Mouse (Mus musculus): ENCODE data around the gene Dbp. TPM values are rescaled to one million over a fixed set of nuclear protein-coding genes. Genes with fewer than 3 reads are reported as not detected.

Dbp gene
- total RNA-seq, 2 experiments from 2014 or later: 22.7 to 29.8 TPM

DNA sequence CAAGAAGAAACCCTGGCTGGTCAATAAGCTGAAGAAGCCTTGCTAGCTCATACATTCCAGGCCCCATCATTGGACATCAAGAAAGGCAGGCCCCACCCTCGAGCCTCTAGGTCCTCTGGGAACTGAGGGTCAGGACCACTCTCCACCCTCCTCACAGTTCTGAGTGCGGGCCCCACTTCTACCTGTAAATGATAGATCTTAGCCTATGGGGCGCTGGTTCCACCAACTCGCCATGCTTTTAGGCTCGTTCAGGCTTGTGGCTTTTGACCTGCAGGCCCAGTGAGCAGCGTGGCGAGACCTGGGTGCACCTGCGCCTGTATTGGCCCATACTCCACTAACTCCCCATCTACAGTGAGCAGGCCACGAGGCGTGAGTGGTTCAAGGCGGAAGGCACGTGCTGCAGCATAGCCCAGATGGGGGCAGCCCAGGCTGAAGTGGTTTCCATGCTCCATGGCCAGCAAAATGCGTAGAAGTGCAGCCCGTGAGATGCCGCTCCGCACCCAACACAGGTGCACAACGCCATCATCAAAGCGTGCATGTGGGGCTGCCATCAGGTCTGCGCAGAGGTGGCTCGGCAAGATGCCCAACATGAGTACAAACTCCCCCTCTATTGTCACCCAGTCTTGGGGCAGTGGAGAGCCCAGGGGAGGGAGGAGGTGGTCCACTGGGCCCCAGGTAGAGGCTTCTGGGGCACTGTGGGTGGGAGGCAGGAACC lies 5.7 kb downstream of the Dbp start:
- DNase-seq: no peak
- intact Hi-C loops (cut with DNase I): no loop called here

DNA sequence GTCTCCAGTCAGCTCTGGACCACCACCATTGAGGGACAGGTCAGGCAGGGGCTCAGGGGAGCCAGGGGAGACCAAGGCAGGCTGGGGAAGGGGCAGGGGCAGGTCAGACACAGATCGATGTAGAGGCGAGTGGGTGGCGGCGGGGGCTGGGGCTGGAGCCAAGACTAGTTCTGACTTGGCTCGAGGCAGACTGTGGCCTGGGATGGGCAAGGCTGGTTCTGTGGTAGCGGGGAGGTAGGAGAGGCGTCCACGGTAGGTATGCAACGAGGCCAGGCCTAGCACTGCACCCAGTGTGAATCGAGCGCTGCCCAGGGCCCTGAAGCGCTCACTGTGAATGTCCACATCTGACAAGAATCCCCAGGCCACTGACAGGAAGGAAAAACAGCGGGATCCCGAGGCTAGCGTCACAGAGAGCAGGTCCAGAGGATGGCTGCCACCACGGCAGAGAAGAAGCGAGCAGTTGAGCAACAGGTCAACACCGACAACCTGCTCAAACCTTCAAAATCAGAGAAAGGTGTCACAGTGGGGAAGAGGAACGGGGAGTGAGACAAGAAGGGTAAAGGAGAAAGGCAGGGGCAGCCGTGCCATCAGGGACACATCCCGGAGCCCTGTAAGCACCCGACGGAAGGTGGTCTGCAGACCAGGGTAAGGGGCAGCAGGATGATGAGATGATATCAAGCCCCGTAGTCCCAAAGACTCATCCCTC lies 6.6 kb downstream of the Dbp start:
- intact Hi-C loops (cut with DNase I): no loop called here
- no peak for DNase-seq

DNA sequence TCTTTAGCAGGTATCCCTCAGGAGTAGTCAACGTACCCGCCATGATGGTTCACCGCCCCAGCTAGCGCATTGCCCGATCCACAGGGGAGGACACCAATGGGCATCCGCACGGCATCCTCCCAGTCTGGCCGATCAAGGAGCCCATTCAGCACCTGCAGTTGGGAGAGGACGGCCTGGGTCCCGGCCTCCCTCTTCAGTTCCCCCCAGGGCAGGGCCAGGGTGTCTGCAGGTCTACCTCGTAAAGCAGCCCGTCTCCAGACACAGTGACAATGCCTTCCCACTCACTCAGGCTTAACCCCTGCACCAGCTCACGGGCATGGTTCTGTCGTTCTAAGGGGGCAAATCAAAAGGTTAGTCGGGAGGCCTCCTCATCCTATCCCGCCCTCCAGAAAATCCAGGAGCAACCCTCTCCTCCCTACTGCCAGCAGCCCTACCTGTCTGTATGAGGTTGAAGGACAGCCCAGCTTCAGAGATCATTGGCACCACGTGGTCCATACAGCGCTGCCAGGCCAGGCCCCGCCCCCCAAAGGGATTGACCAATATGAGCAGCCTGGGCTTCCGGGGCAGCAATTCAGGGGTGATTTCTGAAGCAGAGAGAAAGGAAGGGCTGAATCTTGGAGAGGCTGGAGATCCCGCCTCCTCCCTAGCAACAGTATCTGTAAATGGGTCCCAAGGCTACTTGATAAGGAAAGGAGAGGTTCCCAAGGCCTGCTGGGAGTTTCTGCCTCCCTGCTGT lies 7.3 kb downstream of the Dbp start:
- peak; percentile 49 to 50 for DNase-seq
- intact Hi-C loops (cut with DNase I): no loop called here

GRCm38 (mm10) chr7:45713396-45713795 lies 8.5 kb downstream of the Dbp start:
- no peak for DNase-seq
- intact Hi-C loops (cut with DNase I): no loop called here

DNA sequence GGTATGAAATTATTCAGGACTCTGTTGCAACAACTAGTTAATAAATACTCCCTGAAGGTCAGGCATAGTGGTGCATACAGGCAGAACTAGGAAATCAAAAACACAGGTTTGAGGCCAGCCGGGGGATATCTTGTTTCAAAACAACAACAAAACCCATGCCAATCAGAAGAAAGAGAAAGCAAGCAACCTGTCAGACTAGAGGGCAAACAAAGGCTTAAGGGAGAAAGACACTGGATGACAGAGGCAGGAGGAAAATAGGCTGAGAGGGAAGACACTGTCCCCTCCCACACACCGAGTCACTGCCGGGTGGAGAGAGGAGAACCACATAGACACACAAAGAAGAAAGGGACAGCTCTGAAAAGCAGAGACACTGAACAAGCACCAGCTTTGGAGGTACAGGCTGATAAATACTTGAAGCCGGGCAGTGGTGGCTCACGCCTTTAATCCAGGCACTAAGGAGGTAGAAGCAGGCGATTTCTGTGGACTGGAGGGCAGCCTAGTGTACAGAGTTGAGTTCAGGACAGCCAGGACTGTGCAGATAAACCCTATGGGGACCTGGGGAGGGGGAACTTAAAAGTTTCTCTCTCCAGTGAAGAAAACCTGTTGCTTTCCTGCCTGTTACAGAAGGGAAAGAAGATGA lies 9.1 kb downstream of the Dbp start:
- intact Hi-C loops (cut with DNase I): no loop called here
- DNase-seq: no peak

GRCm38 (mm10) chr7:45714630-45715089 lies 9.8 kb downstream of the Dbp start:
- no peak for DNase-seq
- intact Hi-C loops (cut with DNase I): loop anchor here (5.0 kb wide), 1 partner anchor 208 kb away; the partner anchor contains the start of genes Ccdc114 and Emp3

- intact Hi-C loops (cut with DNase I): loop anchor here (5.0 kb wide), 1 partner anchor 207 kb away; the partner anchor contains the start of genes Ccdc114 and Emp3
- DNase-seq: peak; percentile 98 to 99
Measured at GRCm38 (mm10) chr7:45715090-45715708, 10.3 kb downstream of the Dbp start, which contains the start of gene Rpl18. Rpl18 (plus strand) TSS chr7:45715457.

DNA sequence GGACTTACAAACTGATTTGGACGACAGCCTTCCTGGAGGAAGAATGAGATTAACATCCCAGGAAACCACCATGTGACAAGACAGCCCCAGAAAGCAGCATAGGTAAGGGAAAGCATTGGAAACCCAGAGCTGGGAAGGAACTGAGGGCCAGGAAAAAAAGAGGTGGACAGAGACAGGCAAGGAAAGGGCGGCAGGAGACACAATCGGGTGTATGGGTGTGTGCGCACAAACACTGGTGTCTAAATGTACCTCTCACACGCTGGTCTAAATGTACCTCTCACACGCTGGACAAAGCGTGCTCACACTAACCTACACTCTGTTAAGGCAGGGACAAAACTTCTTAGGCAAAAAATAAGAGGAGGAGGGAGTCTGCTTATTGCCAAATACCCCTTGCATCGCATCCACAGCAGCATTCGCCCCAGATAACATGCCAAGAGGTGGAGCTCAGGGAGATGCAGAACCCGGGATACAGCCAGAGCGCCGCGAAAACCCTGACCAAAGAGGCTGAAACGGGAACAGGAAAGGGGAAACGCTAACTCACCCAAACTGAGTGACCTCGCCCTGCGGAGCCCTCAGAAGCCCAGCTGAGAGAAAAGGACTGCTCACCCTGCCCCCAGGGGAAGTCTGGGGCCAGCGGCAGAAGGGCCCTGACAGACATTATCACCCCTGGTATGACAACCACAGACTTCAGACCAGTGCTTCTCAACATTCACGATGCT lies 11.0 kb downstream of the Dbp start:
- intact Hi-C loops (cut with DNase I): loop anchor here (5.0 kb wide), 1 partner anchor 206 kb away; the partner anchor contains the start of genes Ccdc114 and Emp3
- DNase-seq: no peak

DNA sequence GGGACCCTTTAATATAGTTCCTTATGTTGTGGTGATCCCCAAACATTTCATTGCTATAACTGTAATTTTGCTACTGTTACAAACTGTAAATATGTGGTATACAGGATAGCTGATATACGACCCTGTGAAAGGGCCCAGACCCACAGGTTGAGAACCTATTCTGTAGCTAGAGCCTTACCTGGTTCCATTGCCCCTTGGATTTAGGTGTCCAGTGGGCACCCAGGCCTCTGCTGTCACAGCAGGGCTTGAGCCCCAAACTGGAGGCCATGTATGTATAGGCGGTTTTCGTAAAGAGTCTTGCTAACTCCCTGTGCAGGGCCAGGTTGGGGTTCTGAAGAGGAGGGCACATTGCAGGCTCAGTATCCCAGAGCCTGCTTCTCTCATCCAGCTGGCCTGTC lies 11.6 kb downstream of the Dbp start:
- intact Hi-C loops (cut with DNase I): loop anchor here (5.0 kb wide), 1 partner anchor 206 kb away; the partner anchor contains the start of genes Ccdc114 and Emp3
- DNase-seq: no peak

DNA sequence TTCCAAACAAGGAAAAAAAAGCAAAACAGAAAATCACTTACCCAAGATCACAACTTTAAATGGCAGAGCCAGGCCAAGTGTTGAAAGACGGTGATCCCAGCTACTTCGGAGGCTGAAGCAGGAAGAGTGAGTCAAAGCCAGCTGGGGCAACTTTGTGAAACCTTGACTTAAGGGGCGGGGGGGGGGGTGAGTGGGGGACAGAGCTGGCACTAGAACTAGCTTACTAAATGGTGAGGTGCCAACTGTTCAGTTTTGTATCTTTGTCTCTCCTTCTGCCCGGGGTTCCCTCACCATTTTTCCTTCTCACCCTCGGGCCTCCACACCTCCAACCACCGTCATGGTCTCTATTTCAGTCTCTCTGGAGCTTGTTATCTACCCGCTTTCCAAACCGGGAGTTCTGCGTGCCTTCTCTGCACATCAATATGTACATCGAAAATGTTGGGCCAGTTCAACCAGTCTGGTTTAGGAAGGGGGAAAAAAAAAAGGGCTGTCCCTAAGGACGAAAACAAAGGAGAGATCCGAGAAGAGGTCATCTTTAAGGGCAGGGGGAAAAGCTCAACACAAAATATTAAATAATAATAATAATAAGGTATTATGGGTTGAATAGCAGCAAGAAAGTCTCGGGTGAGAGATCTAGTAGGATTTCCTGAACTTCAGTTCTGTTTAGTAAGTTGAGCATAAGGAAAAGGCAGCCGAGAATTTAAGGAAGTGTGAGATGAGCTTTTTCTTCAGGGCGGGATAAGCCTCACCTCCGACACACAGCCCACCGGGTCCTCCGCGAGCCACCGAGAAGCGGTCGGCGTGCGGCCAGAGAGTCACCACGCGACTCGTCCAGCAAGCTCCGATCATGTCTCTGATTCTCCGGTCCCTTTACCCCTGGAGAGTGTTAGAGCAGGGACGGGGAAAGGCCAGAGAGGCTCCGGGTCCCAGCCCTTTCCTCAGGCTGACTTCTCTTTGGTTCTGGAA lies 12.3 kb downstream of the Dbp start:
- DNase-seq: no peak
- intact Hi-C loops (cut with DNase I): loop anchor here (5.0 kb wide), 1 partner anchor 205 kb away; the partner anchor contains the start of genes Ccdc114 and Emp3

GRCm38 (mm10) chr7:45717918-45718297 lies 13.0 kb downstream of the Dbp start, which contains the start of gene Sphk2:
Sphk2 (minus strand) TSS chr7:45718002.
- intact Hi-C loops (cut with DNase I): loop anchor here (5.0 kb wide), 1 partner anchor 204 kb away; the partner anchor contains the start of genes Ccdc114 and Emp3
- peak; percentile 98 to 99 for DNase-seq

DNA sequence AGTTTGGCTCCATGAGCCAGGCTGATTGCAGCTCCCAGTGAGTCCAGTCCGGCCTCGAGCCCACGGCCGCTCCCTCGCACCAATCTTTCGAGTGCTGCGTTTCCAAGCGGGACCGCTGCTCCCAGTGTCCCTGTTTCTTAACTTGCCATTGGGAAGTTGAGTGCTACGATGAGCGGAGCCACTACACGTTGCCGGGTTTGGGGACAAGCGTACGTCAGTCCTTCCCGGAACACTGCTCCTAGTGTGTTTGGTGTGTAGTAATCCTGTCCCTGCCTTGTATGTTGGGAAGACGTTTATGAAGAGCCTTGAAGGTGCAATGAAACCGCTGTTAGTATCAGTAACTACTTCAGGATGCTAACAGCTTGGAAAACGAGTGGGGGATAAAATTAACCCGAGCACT lies 13.4 kb downstream of the Dbp start:
- DNase-seq: no peak
- intact Hi-C loops (cut with DNase I): loop anchor here (5.0 kb wide), 1 partner anchor 204 kb away; the partner anchor contains the start of genes Ccdc114 and Emp3

GRCm38 (mm10) chr7:45719180-45719579 lies 14.3 kb downstream of the Dbp start:
- intact Hi-C loops (cut with DNase I): loop anchor here (5.0 kb wide), 1 partner anchor 203 kb away; the partner anchor contains the start of genes Ccdc114 and Emp3
- no peak for DNase-seq

GRCm38 (mm10) chr7:45719738-45720412 lies 15.0 kb downstream of the Dbp start:
- no peak for DNase-seq
- intact Hi-C loops (cut with DNase I): loop anchor here (5.0 kb wide), 1 partner anchor 202 kb away; the partner anchor contains the start of genes Ccdc114 and Emp3

DNA sequence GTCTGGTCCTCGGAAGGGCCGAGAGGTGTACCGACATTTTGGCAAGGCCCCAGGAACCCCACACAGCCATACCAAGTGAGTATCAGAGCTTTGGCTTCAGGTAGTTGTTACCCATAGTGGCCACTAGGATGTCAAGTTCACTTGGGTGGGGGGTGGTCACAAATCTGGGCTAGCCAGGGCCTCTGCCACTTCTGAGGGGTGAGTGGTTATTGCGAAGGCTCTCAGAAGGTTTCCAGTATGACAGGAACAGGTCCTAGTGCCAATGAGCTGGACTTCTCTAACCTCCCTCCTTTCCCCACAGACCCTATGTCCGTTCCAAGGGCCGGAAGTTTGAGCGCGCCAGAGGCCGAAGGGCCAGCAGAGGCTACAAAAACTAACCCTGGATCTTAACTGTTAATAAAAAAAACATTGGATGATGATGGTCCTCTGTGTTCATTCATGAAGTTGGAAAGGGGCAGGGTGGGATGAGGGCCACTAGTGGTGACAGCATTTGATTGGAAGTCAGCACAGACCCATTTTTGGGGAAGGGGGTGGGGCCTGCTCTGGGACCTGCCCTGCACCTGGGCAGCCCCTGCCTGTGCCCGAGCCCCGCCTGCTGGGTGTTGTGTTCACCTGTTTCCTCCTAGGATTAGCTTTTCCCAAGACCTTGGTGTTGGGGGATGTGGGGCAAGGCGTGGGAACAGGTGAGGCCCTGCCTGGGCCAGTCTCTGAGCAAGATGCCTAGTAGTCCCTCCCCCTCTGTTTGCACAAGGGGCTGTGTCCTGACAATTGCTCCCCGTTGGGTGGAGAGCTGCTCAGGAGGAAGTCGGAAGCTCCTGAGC lies 15.7 kb downstream of the Dbp start, which contains the start of gene Fam83e:
Gene Fam83e, plus strand, starts transcription at position 800 of the 821 bp plus-strand sequence.
- no peak for DNase-seq
- intact Hi-C loops (cut with DNase I): no loop called here

- intact Hi-C loops (cut with DNase I): no loop called here
- DNase-seq: no peak
Measured at GRCm38 (mm10) chr7:45721234-45721571, 16.3 kb downstream of the Dbp start.

All from heart, postnatal 10 days (tissue).